Mouse (Mus musculus): ENCODE measurements at regions not wholly inside any gene's neighbourhood (a gene's known extent, or its start where the extent isn't known, plus 50 kb on each side); places are given as distances from the start of the nearest gene placed in this dataset.

DNA sequence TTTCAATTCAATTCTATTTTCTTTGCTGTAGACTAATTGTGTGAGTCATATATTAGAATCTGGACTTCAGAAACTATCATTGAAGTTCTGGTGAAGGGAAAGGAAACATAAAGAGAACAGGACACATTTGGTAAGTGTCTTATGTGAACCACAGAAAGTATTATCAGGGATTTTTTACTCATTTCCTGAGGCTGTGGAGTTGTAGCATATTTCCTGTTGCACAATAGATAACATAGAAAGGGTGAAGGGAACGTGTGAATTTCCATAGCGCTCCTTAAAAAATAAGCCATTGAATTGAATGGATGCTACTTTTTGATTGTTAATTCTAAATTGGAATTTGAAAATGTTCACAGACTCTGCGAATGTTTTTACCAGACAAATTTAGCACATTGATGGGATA, 215.2 kb upstream of the Zfp352 start:
- no peak for TF ChIP-seq CTCF (IDR thresholded peaks at IDR 0.05; ENCODE audit: low read depth)
- no peak for TF ChIP-seq EP300 (IDR thresholded peaks at IDR 0.05; ENCODE audit: low read depth)
